Mouse (Mus musculus) heart, postnatal 0 days (tissue): Measurements from ENCODE around the gene Vmp1. TPM values are rescaled to one million over a fixed set of nuclear protein-coding genes. Genes with fewer than 3 reads are reported as not detected.

Experiments
- ATAC-seq: fragments of 200-750 bp; cut with Nextera tagmentation; 2 replicates; pipeline ENCODE4 v1.8.0; 2017; ENCODE audit warnings: low read depth, moderate number of reproducible peaks, moderate library complexity; ENCODE audit not compliant: insufficient read depth
- DNase-seq: peaks from one replicate; pipeline ENCODE4 v3.0.0-alpha.2; 2016; ENCODE audit warnings: low spot score
- H3K27ac ChIP-seq: fragments of 300-500 bp; sonication (generic); 2 replicates; pipeline ENCODE4 v1.5.1; 2014; ENCODE audit warnings: low read depth, mild to moderate bottlenecking
- H3K27me3 ChIP-seq: fragments of 300-500 bp; sonication (generic); 2 replicates; pipeline ENCODE4 v1.6.1; 2014; ENCODE audit warnings: low read length, mixed read lengths; ENCODE audit not compliant: control insufficient read depth, insufficient read depth
- H3K36me3 ChIP-seq: fragments of 300-500 bp; sonication (generic); replicated peaks from 2 replicates; pipeline ENCODE4 v1.6.1; 2014; ENCODE audit warnings: low read length, mixed read lengths; ENCODE audit not compliant: control insufficient read depth, insufficient read depth
- H3K4me1 ChIP-seq: fragments of 300-500 bp; sonication (generic); 2 replicates; pipeline ENCODE4 v1.6.1; 2014; ENCODE audit warnings: antibody characterized with exemption; ENCODE audit not compliant: control insufficient read depth, insufficient read depth
- H3K4me2 ChIP-seq: fragments of 300-500 bp; sonication (generic); 2 replicates; pipeline ENCODE4 v1.6.1; 2014; ENCODE audit warnings: low read depth, mild to moderate bottlenecking, low read length, moderate library complexity
- H3K4me3 ChIP-seq: fragments of 300-500 bp; sonication (generic); 2 replicates; pipeline ENCODE4 v1.5.1; 2014; ENCODE audit warnings: low read depth, low read length
- H3K9ac ChIP-seq: fragments of 300-500 bp; sonication (generic); replicated peaks from 2 replicates; pipeline ENCODE4 v1.6.1; 2014; ENCODE audit warnings: low read depth, low read length, mixed read lengths
- H3K9me3 ChIP-seq: fragments of 300-500 bp; sonication (generic); replicated peaks from 2 replicates; pipeline ENCODE4 v1.6.1; 2016; ENCODE audit warnings: low read length; ENCODE audit not compliant: control insufficient read depth
- CTCF ChIP-seq: IDR thresholded peaks from 2 replicates; pipeline ENCODE4 v1.5.1; 2016; ENCODE audit warnings: antibody characterized with exemption, control low read depth, low read depth
- EP300 ChIP-seq: IDR thresholded peaks from 2 replicates; pipeline ENCODE4 v1.6.1; 2016; ENCODE audit warnings: antibody characterized with exemption, low read depth
- WGBS: fragments of 180-500 bp; shearing (Covaris S2); extraction: QIAGEN DNeasy Blood & Tissue Kit; methylation state at CpG from one replicate; pipeline ENCODE4 v1.1.7; 2014; 5-methylcytosine and 5-hydroxymethylcytosine counted together
- polyA plus RNA-seq: library from polyadenylated mRNA; unstranded; fragments of >200 nt; fragmentation: Nextera tagmentation; extraction: Ambion mirVana; gene quantifications from 2 replicates; pipeline ENCODE4 v1.2.1, GENCODE M21; 2015
- total RNA-seq: library from RNA; depleted of rRNA; stranded (reverse); fragments of >200 nt; gene quantifications from 2 replicates; pipeline ENCODE4 v1.2.3, GENCODE M21; 2014; ENCODE audit warnings: low replicate concordance

Vmp1 gene
- total and polyA plus RNA-seq, 2 experiments from 2014 or later = 48.9 to 77.9 TPM

GRCm38 (mm10) chr11:86587830-86588229 lies 95.8 kb downstream of the Vmp1 start:
- no peaks in the 10 kb centered on the region for H3K27me3 ChIP-seq
- peak overlapping the region; percentile 70 for H3K4me2 ChIP-seq
- TF ChIP-seq EP300 (no peak), CTCF (no peak)
- no peak for ATAC-seq
- H3K9ac ChIP-seq = peak overlapping the region; percentile 84; the same call in 1 of the 2 replicates
- no peak for DNase-seq
- H3K9me3 ChIP-seq = no peaks in the 10 kb centered on the region
- WGBS = 24% methylated on average over 7 of the region's 7 CpGs
- H3K36me3 ChIP-seq = no peaks in the 10 kb centered on the region
- peaks cover 21% of the 10 kb centered on the region for H3K4me1 ChIP-seq
- peak overlapping the region; percentile 62 for H3K4me3 ChIP-seq
- H3K27ac ChIP-seq = peak overlapping the region; percentile 88

- Histone ChIP-seq H3K27ac (peak overlapping the region; percentile 88), H3K4me3 (peak overlapping the region; percentile 62), H3K4me2 (peak overlapping the region; percentile 70), H3K9ac (peak overlapping the region; percentile 84), H3K27me3 (no peaks in the 10 kb centered on the region), H3K36me3 (no peaks in the 10 kb centered on the region), H3K9me3 (no peaks in the 10 kb centered on the region), H3K4me1 (peaks cover 21% of the 10 kb centered on the region; the same call in 1 of the 2 replicates)
- 2% methylated on average over 15 of the region's 15 CpGs for WGBS
- TF ChIP-seq EP300 = peak; percentile 51
- no peak for TF ChIP-seq CTCF
- ATAC-seq (peak; percentile 92), DNase-seq (peak; percentile 95)
These were observed 96.5 kb downstream of the Vmp1 start for GRCm38 (mm10) chr11:86586868-86587792.

GRCm38 (mm10) chr11:86586177-86586867 lies 97.3 kb downstream of the Vmp1 start:
- peak overlapping the region; percentile 70 for H3K4me2 ChIP-seq
- H3K9ac ChIP-seq = peak overlapping the region; percentile 84
- TF ChIP-seq EP300 = no peak
- no peak for TF ChIP-seq CTCF
- DNase-seq (peak; percentile 48), ATAC-seq (no peak)
- WGBS = 2% methylated on average over 12 of the region's 12 CpGs
- H3K27me3 ChIP-seq = no peaks in the 10 kb centered on the region
- H3K9me3 ChIP-seq = no peaks in the 10 kb centered on the region
- H3K27ac ChIP-seq = peak overlapping the region; percentile 88
- peak overlapping the region; percentile 62 for H3K4me3 ChIP-seq
- peaks cover 21% of the 10 kb centered on the region; the same call in 1 of the 2 replicates for H3K4me1 ChIP-seq
- no peaks in the 10 kb centered on the region for H3K36me3 ChIP-seq

GRCm38 (mm10) chr11:86585598-86585984 lies 98.0 kb downstream of the Vmp1 start:
- 5% methylated on average over 3 of the region's 3 CpGs for WGBS
- no peaks in the 10 kb centered on the region for H3K27me3 ChIP-seq
- peak overlapping the region; percentile 70 for H3K4me2 ChIP-seq
- H3K4me3 ChIP-seq = peak overlapping the region; percentile 62
- no peaks in the 10 kb centered on the region for H3K36me3 ChIP-seq
- TF ChIP-seq CTCF = no peak
- TF ChIP-seq EP300 = no peak
- H3K4me1 ChIP-seq = peaks cover 21% of the 10 kb centered on the region; the same call in 1 of the 2 replicates
- peak overlapping the region; percentile 84 for H3K9ac ChIP-seq
- H3K27ac ChIP-seq = peak overlapping the region; percentile 88
- ATAC-seq = no peak
- no peaks in the 10 kb centered on the region for H3K9me3 ChIP-seq
- no peak for DNase-seq

GRCm38 (mm10) chr11:86584898-86585597 lies 98.6 kb downstream of the Vmp1 start:
- 25% methylated on average over 7 of the region's 7 CpGs for WGBS
- Histone ChIP-seq H3K9me3 (no peaks in the 10 kb centered on the region), H3K4me1 (peaks cover 21% of the 10 kb centered on the region; the same call in 1 of the 2 replicates), H3K27ac (peak overlapping the region; percentile 88), H3K27me3 (no peaks in the 10 kb centered on the region), H3K4me3 (peak overlapping the region; percentile 62), H3K9ac (peak overlapping the region; percentile 84), H3K4me2 (peak overlapping the region; percentile 70), H3K36me3 (no peaks in the 10 kb centered on the region)
- no peak for TF ChIP-seq EP300
- DNase-seq (no peak), ATAC-seq (no peak)
